Mouse (Mus musculus): ENCODE measurements around the gene Tal1.

Tal1 gene

GRCm38 (mm10) chr4:115074789-115075188 is 18.6 kb downstream of the Tal1 start:
- no peak for DNase-seq

GRCm38 (mm10) chr4:115075204-115075915 is 19.1 kb downstream of the Tal1 start:
- no peak for DNase-seq

GRCm38 (mm10) chr4:115078892-115079820 is 22.9 kb downstream of the Tal1 start:
- DNase-seq = no peak

- DNase-seq = no peak
Observed at GRCm38 (mm10) chr4:115079821-115080349, 23.7 kb downstream of the Tal1 start.

GRCm38 (mm10) chr4:115083031-115083430 is 26.8 kb downstream of the Tal1 start:
- DNase-seq = no peak

GRCm38 (mm10) chr4:115085522-115086095 is 29.4 kb downstream of the Tal1 start:
- peak; percentile 75 for DNase-seq

GRCm38 (mm10) chr4:115086257-115086656 is 30.0 kb downstream of the Tal1 start:
- DNase-seq = no peak

- no peak for DNase-seq
Observed at GRCm38 (mm10) chr4:115086763-115087415, 30.7 kb downstream of the Tal1 start.

GRCm38 (mm10) chr4:115088611-115089338 is 32.5 kb downstream of the Tal1 start, which contains the start of gene Pdzk1ip1:
TSS of gene Pdzk1ip1 (plus strand) at chr4:115088708.
- DNase-seq = peak; percentile 78

GRCm38 (mm10) chr4:115090592-115090991 is 34.4 kb downstream of the Tal1 start:
- peak; percentile 75 for DNase-seq

- no peak for DNase-seq
Observed at GRCm38 (mm10) chr4:115091806-115092205, 35.6 kb downstream of the Tal1 start.

GRCm38 (mm10) chr4:115093331-115093864 is 37.2 kb downstream of the Tal1 start:
- DNase-seq = no peak

- peak; percentile 53 for DNase-seq
Observed at GRCm38 (mm10) chr4:115094056-115094455, 37.8 kb downstream of the Tal1 start.

- peak; percentile 97 for DNase-seq
Observed at GRCm38 (mm10) chr4:115095671-115096434, 39.6 kb downstream of the Tal1 start.

- peak; percentile 68 for DNase-seq
Observed at GRCm38 (mm10) chr4:115096435-115097145, 40.4 kb downstream of the Tal1 start.

GRCm38 (mm10) chr4:115097146-115097496 is 40.9 kb downstream of the Tal1 start:
- peak; percentile 77 for DNase-seq

GRCm38 (mm10) chr4:115101682-115102081 is 45.5 kb downstream of the Tal1 start:
- peak; percentile 76 for DNase-seq

- no peak for DNase-seq
Observed at GRCm38 (mm10) chr4:115103510-115103909, 47.3 kb downstream of the Tal1 start.

- DNase-seq = no peak
Observed at GRCm38 (mm10) chr4:115111167-115111566, 54.9 kb downstream of the Tal1 start.

- no peak for DNase-seq
Observed at GRCm38 (mm10) chr4:115113266-115113665, 57.0 kb downstream of the Tal1 start.

Measured in liver (tissue).